Mouse (Mus musculus) B cell, adult 62 days (primary cell): ENCODE measurements around the gene Cmtm7. TPM values are rescaled to one million over a fixed set of nuclear protein-coding genes. Genes with fewer than 3 reads are reported as not detected.

Experiments used
- total RNA-seq: library from RNA; stranded (reverse); gene quantifications from 4 replicates; pipeline ENCODE4 v1.2.4, GENCODE M21; 2023

The Cmtm7 gene
- 140 to 150 TPM (median 147 TPM) in 4 replicates for total RNA-seq

GRCm38 (mm10) chr9:114781526-114782212 is at the start of gene Cmtm7:
Cmtm7 (minus strand) TSS chr9:114781856.

GRCm38 (mm10) chr9:114731011-114731755 is 50.5 kb downstream of the Cmtm7 start, which contains the start of gene Cmtm6:
Cmtm6 (plus strand) TSS chr9:114731116.

Other genes starting within 250 kb of the Cmtm7 start
- not detected in 4 replicates for gene Trim71, start 217.5 kb downstream of the Cmtm7 start, total RNA-seq
- 74.9 to 79.2 TPM (median 76.8 TPM) in 4 replicates for gene Cnot10, start 141.7 kb downstream of the Cmtm7 start, total RNA-seq
- 41.3 to 46.6 TPM (median 44.9 TPM) in 4 replicates for gene Dync1li1, start 93.1 kb downstream of the Cmtm7 start, total RNA-seq
- gene Cmtm6, start 50.7 kb downstream of the Cmtm7 start, total RNA-seq: 91.0 to 99.5 TPM (median 95.7 TPM) in 4 replicates
- 0.76 to 2.3 TPM (median 1.2 TPM) in 4 replicates for gene Cmtm8, start 62.3 kb upstream of the Cmtm7 start, total RNA-seq
- 57.5 to 67.6 TPM (median 64.0 TPM) in 4 replicates for gene Gpd1l, start 152.1 kb upstream of the Cmtm7 start, total RNA-seq
- gene Osbpl10, start 196.7 kb upstream of the Cmtm7 start, total RNA-seq: not detected in 4 replicates
- gene Rps27rt, start 200.9 kb upstream of the Cmtm7 start, total RNA-seq: 161 to 212 TPM (median 163 TPM) in 4 replicates